Mouse (Mus musculus) stomach, postnatal 0 days (tissue): ENCODE data around the gene Plcl1.

Source experiments
- CTCF ChIP-seq: IDR thresholded peaks from 2 replicates; pipeline ENCODE4 v1.5.1; 2016; ENCODE audit warnings: antibody characterized with exemption, low read depth, mild to moderate bottlenecking, moderate library complexity
- EP300 ChIP-seq: optimal IDR thresholded peaks from 2 replicates; pipeline ENCODE3; 2016; ENCODE audit warnings: antibody characterized with exemption

DNA sequence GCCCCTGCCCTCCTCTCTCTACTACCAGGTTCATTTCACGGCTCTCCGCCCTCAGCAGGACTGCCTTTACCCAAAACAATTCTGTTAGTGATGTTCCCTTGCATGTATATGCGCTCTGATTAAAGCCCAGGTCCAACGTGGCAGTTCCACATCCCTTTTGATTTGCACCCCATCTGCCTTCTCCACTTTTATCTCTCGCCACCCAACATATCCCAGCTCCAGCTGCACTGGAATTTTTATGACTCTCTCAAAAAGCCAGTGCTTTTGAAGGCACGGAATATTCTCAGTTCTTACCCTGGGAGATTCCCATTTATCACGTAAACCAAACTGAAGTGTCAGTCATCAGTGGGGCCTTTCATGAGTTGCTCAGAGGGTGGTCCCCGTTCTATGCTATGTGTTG lies 200.7 kb downstream of the Plcl1 start:
- TF ChIP-seq CTCF = no peak
- no peak for TF ChIP-seq EP300
